Mouse (Mus musculus): Measurements from ENCODE around the gene Hipk1. TPM values are rescaled to one million over a fixed set of nuclear protein-coding genes. Genes with fewer than 3 reads are reported as not detected.

Hipk1 gene
- polyA plus RNA-seq, 1 experiment from 2014 or later = 17.2 TPM

GRCm38 (mm10) chr3:103751558-103751957 lies 39.8 kb downstream of the Hipk1 start:
- DNase-seq (ENCODE audit: low spot score) (no peak), ATAC-seq (replicated peaks; ENCODE audit: low FRiP score) (no peak)
- no peak overlapping the region for H3K4me3 ChIP-seq (ENCODE audit: low read depth, low read length)
- WGBS = 86% methylated on average over 2 of the region's 2 CpGs
- no peaks in the 10 kb centered on the region for H3K4me1 ChIP-seq (replicated peaks; ENCODE audit: control insufficient read depth, insufficient read depth, low read length)
- H3K27ac ChIP-seq (ENCODE audit: low read depth, low read length) = no peak overlapping the region
- H3K27me3 ChIP-seq (ENCODE audit: control insufficient read depth, insufficient read depth, low read length) = no peaks in the 10 kb centered on the region
- peaks cover 3% of the 10 kb centered on the region for H3K36me3 ChIP-seq (ENCODE audit: control insufficient read depth, insufficient read depth, low read length)
- no peak overlapping the region for H3K4me2 ChIP-seq (ENCODE audit: low read depth, low read length, severe bottlenecking)
- H3K9ac ChIP-seq (ENCODE audit: low read length) = no peak overlapping the region
- no peaks in the 10 kb centered on the region for H3K9me3 ChIP-seq (ENCODE audit: control insufficient read depth, low read length)

DNA sequence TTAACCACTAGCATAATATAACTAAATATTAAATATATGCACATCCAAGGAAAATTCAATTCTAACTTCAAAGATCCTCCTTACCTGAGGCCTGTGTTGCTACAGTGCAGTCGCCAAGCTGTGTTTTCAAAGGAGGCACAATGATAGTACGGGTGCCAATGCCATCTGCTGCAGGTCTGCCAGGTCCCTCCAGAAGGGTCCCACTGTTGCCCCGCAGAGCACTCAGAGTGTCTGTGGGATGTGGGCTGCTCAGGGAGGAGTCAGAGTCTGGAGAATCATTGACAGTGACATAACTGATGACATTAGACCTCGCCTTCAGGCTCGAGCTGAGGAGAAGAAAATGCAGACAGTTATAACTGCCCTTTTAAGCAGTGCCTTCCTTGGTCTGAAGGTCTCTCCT lies 44.7 kb downstream of the Hipk1 start:
- H3K4me2 ChIP-seq (ENCODE audit: low read depth, low read length, severe bottlenecking) = no peak overlapping the region
- H3K27ac ChIP-seq (ENCODE audit: low read depth, low read length) = no peak overlapping the region
- no peak for DNase-seq (ENCODE audit: low spot score)
- no peaks in the 10 kb centered on the region for H3K9me3 ChIP-seq (ENCODE audit: control insufficient read depth, low read length)
- no peaks in the 10 kb centered on the region for H3K27me3 ChIP-seq (ENCODE audit: control insufficient read depth, insufficient read depth, low read length)
- no peak for ATAC-seq (replicated peaks; ENCODE audit: low FRiP score)
- 90% methylated on average over 5 of the region's 5 CpGs for WGBS
- H3K4me1 ChIP-seq (replicated peaks; ENCODE audit: control insufficient read depth, insufficient read depth, low read length) = no peaks in the 10 kb centered on the region
- H3K36me3 ChIP-seq (ENCODE audit: control insufficient read depth, insufficient read depth, low read length) = peaks cover 5% of the 10 kb centered on the region; the same call in 1 of the 2 replicates
- no peak overlapping the region for H3K4me3 ChIP-seq (ENCODE audit: low read depth, low read length)
- H3K9ac ChIP-seq (ENCODE audit: low read length) = no peak overlapping the region

DNA sequence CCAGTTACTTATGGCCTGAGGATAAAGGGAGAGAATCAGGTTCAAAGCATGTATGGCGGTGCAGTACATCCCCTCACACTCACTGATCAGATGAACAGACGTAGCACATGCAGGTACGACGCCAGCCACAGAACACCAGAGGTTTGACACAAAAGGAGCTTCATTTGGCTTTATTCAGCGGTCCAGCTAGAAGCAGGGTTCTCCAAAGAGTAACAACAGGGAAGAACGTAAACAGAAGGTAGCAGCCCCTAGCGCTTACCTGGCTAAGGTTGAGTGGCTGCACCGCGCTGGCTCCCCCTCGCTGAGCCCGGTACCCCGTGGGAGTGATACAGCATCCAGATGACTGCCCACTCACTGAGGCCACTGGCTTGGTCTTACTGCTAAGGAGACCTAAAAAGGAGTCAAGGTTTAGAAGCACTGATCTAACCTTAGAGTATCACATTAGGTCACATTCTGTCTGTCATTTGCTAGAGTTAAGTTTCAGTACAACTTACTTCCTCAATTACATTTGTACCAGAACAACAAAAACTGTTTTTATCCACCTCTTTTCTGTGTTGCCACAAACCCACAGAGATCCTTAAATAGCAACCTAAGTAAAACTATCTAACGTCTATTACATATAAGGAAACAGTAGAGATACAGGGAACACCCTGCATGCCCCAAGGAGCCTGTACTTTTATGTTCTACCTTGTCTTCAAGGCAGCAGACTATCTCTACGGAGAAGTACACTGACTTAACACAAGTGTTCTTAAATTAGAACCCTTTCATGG lies 46.2 kb downstream of the Hipk1 start:
- ATAC-seq (replicated peaks; ENCODE audit: low FRiP score) (no peak), DNase-seq (ENCODE audit: low spot score) (no peak)
- no peak overlapping the region for H3K4me2 ChIP-seq (ENCODE audit: low read depth, low read length, severe bottlenecking)
- no peak overlapping the region for H3K4me3 ChIP-seq (ENCODE audit: low read depth, low read length)
- H3K27ac ChIP-seq (ENCODE audit: low read depth, low read length) = no peak overlapping the region
- H3K9me3 ChIP-seq (ENCODE audit: control insufficient read depth, low read length) = no peaks in the 10 kb centered on the region
- 94% methylated on average over 14 of the region's 14 CpGs for WGBS
- peaks cover 5% of the 10 kb centered on the region; the same call in 1 of the 2 replicates for H3K36me3 ChIP-seq (ENCODE audit: control insufficient read depth, insufficient read depth, low read length)
- no peak overlapping the region for H3K9ac ChIP-seq (ENCODE audit: low read length)
- H3K4me1 ChIP-seq (replicated peaks; ENCODE audit: control insufficient read depth, insufficient read depth, low read length) = no peaks in the 10 kb centered on the region
- no peaks in the 10 kb centered on the region for H3K27me3 ChIP-seq (ENCODE audit: control insufficient read depth, insufficient read depth, low read length)

- no peak for ATAC-seq (replicated peaks; ENCODE audit: low FRiP score)
- H3K4me2 ChIP-seq (ENCODE audit: low read depth, low read length, severe bottlenecking) = no peak overlapping the region
- H3K27me3 ChIP-seq (ENCODE audit: control insufficient read depth, insufficient read depth, low read length) = no peaks in the 10 kb centered on the region
- no peak overlapping the region for H3K9ac ChIP-seq (ENCODE audit: low read length)
- no peak overlapping the region for H3K27ac ChIP-seq (ENCODE audit: low read depth, low read length)
- 91% methylated on average over 6 of the region's 6 CpGs for WGBS
- no peak for DNase-seq (ENCODE audit: low spot score)
- H3K9me3 ChIP-seq (ENCODE audit: control insufficient read depth, low read length) = no peaks in the 10 kb centered on the region
- H3K4me3 ChIP-seq (ENCODE audit: low read depth, low read length) = no peak overlapping the region
- H3K36me3 ChIP-seq (ENCODE audit: control insufficient read depth, insufficient read depth, low read length) = peaks cover 3% of the 10 kb centered on the region; the same call in 1 of the 2 replicates
- H3K4me1 ChIP-seq (replicated peaks; ENCODE audit: control insufficient read depth, insufficient read depth, low read length) = no peaks in the 10 kb centered on the region
Observed at GRCm38 (mm10) chr3:103743208-103743607, 48.2 kb downstream of the Hipk1 start.

DNA sequence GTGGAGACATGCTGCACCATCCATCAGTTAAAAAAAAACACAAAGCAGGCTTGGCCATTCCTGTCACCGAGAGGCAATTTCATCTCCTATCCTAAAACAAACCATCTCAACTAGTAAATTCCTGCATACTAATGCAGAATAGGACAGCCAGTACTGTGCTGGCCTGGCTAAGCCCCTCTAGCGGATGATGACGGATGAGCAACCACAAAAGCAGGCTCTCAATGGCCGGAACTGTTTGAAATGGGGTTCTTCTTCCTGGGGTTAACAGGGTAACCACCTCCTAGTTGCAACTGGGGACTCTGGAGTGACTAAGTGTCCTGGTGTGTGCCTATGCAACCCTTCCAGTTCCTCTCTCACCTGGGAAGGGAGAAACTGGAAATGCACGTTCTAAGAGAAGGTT lies 51.0 kb downstream of the Hipk1 start:
- Histone ChIP-seq H3K4me1 (replicated peaks; ENCODE audit: control insufficient read depth, insufficient read depth, low read length) (peaks cover 11% of the 10 kb centered on the region; the same call in 1 of the 2 replicates), H3K4me2 (ENCODE audit: low read depth, low read length, severe bottlenecking) (no peak overlapping the region)
- 26% methylated on average over 5 of the region's 5 CpGs for WGBS

GRCm38 (mm10) chr3:103739329-103739728 lies 52.0 kb downstream of the Hipk1 start, which contains the start of gene Gm10964:
Gene Gm10964 (plus strand): TSS chr3:103739366.
- 92% methylated on average over 1 of the region's 1 CpGs for WGBS
- Histone ChIP-seq H3K4me3 (ENCODE audit: low read depth, low read length) (peak within 1 kb of the TSS; percentile 24; the same call in 1 of the 2 replicates), H3K27ac (ENCODE audit: low read depth, low read length) (peak within 1 kb of the TSS; percentile 89), H3K9ac (ENCODE audit: low read length) (peak within 1 kb of the TSS; percentile 51; the same call in 1 of the 2 replicates), H3K9me3 (ENCODE audit: control insufficient read depth, low read length) (no peaks in the 10 kb centered on the region), H3K4me1 (replicated peaks; ENCODE audit: control insufficient read depth, insufficient read depth, low read length) (peaks cover 21% of the 10 kb centered on the region), H3K4me2 (ENCODE audit: low read depth, low read length, severe bottlenecking) (peak within 1 kb of the TSS; percentile 49), H3K36me3 (ENCODE audit: control insufficient read depth, insufficient read depth, low read length) (no peaks in the 10 kb centered on the region), H3K27me3 (ENCODE audit: control insufficient read depth, insufficient read depth, low read length) (no peaks in the 10 kb centered on the region)
- no peak for ATAC-seq (replicated peaks; ENCODE audit: low FRiP score)
- no peak for DNase-seq (ENCODE audit: low spot score)

More for the DNA sequence above, 51.0 kb downstream of the Hipk1 start:
- Histone ChIP-seq H3K9me3 (ENCODE audit: control insufficient read depth, low read length) (no peaks in the 10 kb centered on the region), H3K36me3 (ENCODE audit: control insufficient read depth, insufficient read depth, low read length) (peaks cover 3% of the 10 kb centered on the region; the same call in 1 of the 2 replicates), H3K9ac (ENCODE audit: low read length) (no peak overlapping the region), H3K27ac (ENCODE audit: low read depth, low read length) (no peak overlapping the region), H3K4me3 (ENCODE audit: low read depth, low read length) (no peak overlapping the region), H3K27me3 (ENCODE audit: control insufficient read depth, insufficient read depth, low read length) (no peaks in the 10 kb centered on the region)
- no peak for ATAC-seq (replicated peaks; ENCODE audit: low FRiP score)
- no peak for DNase-seq (ENCODE audit: low spot score)

DNA sequence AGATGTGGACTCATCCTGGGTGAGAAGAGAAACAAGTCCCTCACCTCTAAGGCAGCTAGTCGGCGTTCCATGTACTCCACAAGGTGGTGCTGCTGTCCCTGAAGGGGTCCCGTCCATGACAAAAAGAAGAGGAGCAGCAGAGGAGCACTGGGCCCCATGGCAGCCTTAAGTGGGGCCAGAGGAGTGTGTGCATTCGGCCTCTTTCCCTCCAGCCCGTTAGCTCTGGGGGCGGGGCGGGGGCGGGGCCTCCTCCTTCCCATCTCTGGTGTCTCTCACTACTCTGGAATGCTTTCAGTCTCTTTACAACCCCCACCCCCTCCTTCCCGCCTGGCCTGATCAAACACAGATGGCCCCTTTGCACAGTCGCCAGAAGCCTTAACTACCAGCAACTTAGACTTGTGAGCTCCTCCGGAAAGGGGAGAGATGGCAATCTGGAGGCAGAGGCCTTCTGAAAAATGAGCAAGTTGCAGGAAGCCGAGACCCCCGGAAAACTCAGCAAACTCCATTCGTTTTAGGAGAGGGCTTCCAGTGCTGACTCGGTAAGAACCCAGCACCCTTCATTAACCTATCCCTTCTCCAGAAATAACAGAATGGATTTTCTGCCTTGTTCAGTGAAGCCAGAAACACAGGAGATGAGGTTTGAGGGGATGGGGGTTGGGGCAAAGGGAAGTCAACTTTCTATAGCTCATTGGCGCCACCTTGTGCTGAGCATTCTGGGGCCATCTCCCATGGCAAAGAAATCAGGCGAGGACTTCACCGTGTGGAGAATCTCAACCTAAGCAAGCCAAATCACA lies 53.4 kb downstream of the Hipk1 start, which contains the start of gene Olfml3:
Gene Olfml3, minus strand, starts transcription at position 224 of the 794 bp plus-strand sequence.
- peak within 1 kb of the TSS; percentile 89 for H3K27ac ChIP-seq (ENCODE audit: low read depth, low read length)
- ATAC-seq (replicated peaks; ENCODE audit: low FRiP score) = peak; percentile 86
- H3K9ac ChIP-seq (ENCODE audit: low read length) = peak within 1 kb of the TSS; percentile 51
- H3K36me3 ChIP-seq (ENCODE audit: control insufficient read depth, insufficient read depth, low read length) = no peaks in the 10 kb centered on the region
- no peaks in the 10 kb centered on the region for H3K27me3 ChIP-seq (ENCODE audit: control insufficient read depth, insufficient read depth, low read length)
- no peaks in the 10 kb centered on the region for H3K9me3 ChIP-seq (ENCODE audit: control insufficient read depth, low read length)
- DNase-seq (ENCODE audit: low spot score) = peak; percentile 91
- peaks cover 28% of the 10 kb centered on the region for H3K4me1 ChIP-seq (replicated peaks; ENCODE audit: control insufficient read depth, insufficient read depth, low read length)
- under 1% methylated on average over 18 of the region's 18 CpGs for WGBS
- peak within 1 kb of the TSS; percentile 24 for H3K4me3 ChIP-seq (ENCODE audit: low read depth, low read length)
- H3K4me2 ChIP-seq (ENCODE audit: low read depth, low read length, severe bottlenecking) = peak within 1 kb of the TSS; percentile 49

- WGBS = 66% methylated on average over 16 of the region's 16 CpGs
- H3K4me3 ChIP-seq (ENCODE audit: low read depth, low read length) = peak overlapping the region; percentile 24
- H3K27me3 ChIP-seq (ENCODE audit: control insufficient read depth, insufficient read depth, low read length) = no peaks in the 10 kb centered on the region
- H3K4me1 ChIP-seq (replicated peaks; ENCODE audit: control insufficient read depth, insufficient read depth, low read length) = peaks cover 28% of the 10 kb centered on the region
- H3K9me3 ChIP-seq (ENCODE audit: control insufficient read depth, low read length) = no peaks in the 10 kb centered on the region
- peak overlapping the region; percentile 49 for H3K4me2 ChIP-seq (ENCODE audit: low read depth, low read length, severe bottlenecking)
- no peaks in the 10 kb centered on the region for H3K36me3 ChIP-seq (ENCODE audit: control insufficient read depth, insufficient read depth, low read length)
- peak overlapping the region; percentile 89 for H3K27ac ChIP-seq (ENCODE audit: low read depth, low read length)
- peak overlapping the region; percentile 51 for H3K9ac ChIP-seq (ENCODE audit: low read length)
- ATAC-seq (replicated peaks; ENCODE audit: low FRiP score) (no peak), DNase-seq (ENCODE audit: low spot score) (no peak)
Observed at GRCm38 (mm10) chr3:103737061-103737754, 54.2 kb downstream of the Hipk1 start.
